Mouse (Mus musculus) erythroid progenitor cell, adult 5-6 weeks (primary cell): ENCODE results near the gene Cct5. TPM values are rescaled to one million over a fixed set of nuclear protein-coding genes. Genes with fewer than 3 reads are reported as not detected.
A peak's percentile ranks its signal among the peaks of the same experiment; 100 is the strongest.

ENCODE experiments used
- ATAC-seq: replicated peaks from 2 replicates; pipeline ENCODE4 v1.8.0; 2016; ENCODE audit warnings: moderate number of reproducible peaks, mild to moderate bottlenecking, moderate TSS enrichment, inconsistent platforms; ENCODE audit not compliant: poor library complexity, low FRiP score, severe bottlenecking
- total RNA-seq, 2 experiments: library from RNA; stranded (forward) in 1 of 2; stranded (reverse) in 1 of 2; fragments of 150-400 nt in 1 of 2; fragments of 186-747, 209-891 nt in 1 of 2; gene quantifications; 2 replicates each; pipeline versions ENCODE4 v1.2.3 to v1.2.4; 2015 to 2017; ENCODE audit warnings: low replicate concordance in 2 of 2

The Cct5 gene
- 149 and 170 TPM in 2 replicates for total RNA-seq (2015; ENCODE audit: low replicate concordance)
- 85.0 and 107 TPM in 2 replicates for total RNA-seq (2017; ENCODE audit: low replicate concordance)

DNA sequence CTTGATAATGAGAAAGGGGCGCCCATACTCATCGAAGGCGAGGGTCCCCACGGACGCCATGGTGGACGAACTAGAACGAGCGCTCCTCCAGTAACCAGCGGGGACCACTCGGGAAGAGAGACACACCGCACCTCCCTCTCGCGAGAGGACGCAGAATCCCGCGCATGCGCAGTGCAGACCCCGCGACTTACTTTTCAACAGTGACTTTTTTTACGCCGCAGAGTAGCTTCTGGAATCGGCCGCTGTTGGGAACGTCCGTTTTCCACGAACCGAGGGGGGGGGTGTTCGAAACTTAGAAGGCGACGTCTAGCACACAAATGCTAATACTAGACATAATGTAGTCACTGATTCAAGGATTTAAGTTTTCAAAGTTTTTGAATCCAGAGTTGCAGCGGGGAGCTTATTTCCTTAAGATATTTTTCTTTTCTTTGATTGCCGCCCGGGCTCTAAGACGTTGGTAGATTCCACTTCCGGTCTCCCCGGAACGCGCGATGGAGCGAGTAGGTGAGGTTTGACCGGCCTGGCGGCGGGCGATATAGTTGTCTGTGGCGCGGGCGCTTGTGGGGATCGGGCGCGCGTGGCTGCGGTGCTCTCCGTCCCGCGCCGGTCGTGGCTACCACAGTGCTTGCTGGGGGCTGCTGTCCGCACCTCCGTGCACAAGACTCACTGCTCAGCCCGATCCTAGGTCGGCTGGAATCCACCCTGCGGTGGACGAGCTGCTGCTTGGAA is at the start of gene Cct5, which contains the start of gene Fam173b:
Gene Cct5 (minus strand): TSS at position 159 of the 729 bp plus-strand sequence.
Gene Fam173b (plus strand): TSS at position 207 of the 729 bp plus-strand sequence.
- ATAC-seq: peak; percentile 91

DNA sequence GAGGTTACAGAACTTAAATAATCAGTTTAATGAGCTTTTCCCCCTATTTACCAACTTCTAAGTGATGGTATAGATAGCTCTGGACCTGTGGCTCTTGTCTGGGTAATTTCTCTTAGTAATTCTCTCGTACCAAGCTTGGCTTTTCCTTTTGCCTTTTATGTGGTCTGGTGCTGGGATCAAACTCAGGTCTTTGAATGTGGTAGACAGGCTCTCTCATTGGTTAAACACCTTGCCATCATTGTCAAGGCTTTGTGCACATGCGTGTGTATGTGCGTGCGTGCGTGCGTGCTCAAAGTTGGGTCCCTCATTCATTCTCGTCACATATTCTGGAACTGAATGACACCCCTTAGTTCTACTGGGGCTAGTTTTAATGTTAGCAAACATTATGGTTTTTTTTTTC is 49.2 kb upstream of the Cct5 start:
- no peak for ATAC-seq

DNA sequence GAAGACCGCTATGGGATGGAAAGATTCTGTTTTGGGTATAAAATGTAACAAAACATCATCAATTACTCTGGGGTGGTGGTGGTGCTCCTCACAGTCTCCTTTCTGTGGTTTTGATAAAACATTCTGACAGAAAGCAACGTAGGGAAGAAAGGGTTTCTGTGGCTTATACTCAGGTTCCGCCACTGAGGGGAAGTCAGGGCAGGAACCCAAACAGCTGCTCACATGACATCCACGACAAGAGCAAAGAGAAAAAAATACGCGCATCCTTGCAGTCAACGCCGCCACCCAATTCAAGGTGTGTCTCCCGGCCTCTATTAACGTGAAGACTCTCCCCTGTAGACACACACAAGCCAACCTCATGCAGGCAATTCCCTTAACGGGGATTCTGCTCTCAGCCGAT is 48.1 kb upstream of the Cct5 start:
- ATAC-seq: no peak

DNA sequence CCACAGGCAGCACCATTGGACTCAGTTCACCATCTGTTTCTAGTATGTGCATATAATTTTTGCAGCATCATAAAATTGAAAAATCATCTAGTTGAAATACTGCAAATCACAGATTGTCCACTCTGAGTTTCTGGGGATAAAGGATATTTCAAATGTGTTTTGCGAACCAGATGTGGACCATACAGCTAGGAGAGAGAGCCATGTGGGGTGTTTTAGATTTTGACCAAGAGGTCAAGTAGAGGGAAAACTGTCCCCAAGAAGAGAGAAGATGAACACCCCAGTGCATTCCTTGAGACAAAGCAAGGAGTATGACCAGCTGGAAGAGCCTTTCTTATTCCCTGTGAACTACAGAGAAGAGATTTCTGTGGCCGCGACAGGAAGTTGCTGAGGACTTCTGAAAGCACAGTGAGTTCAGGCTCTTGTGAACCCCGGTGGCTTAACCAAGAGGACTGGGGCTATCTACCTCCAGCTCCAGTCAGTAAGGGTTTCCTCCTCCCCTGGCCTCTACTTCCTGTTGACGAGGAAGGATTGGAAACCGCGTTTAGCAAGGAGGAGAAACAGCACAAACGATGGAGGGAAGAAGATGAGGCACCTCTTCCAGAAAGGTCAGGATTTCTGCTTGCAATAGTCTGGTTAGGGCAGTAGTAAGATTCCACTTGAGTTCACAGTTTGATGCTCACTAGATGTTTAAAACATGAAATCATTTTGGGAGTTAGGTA is 46.4 kb upstream of the Cct5 start:
- ATAC-seq: no peak

DNA sequence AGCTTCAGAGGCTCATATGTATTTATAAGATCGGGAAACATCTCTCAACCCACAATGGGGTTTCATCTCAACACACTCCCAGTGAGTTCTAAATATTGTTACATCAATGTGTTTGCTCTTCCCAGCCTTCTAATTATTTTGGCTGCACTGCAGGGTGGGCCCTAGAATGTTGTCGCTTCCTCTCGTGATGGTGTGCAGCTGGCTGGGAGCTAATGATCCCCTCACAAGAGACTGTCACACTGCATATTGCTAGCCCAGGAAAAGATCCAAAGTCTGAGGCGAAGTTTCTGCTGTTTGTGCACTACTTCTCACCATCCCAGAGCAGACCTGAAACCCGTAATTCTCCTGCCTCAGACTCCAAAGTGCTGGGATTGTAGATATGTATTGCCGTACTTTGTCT is 45.6 kb upstream of the Cct5 start:
- ATAC-seq: no peak

DNA sequence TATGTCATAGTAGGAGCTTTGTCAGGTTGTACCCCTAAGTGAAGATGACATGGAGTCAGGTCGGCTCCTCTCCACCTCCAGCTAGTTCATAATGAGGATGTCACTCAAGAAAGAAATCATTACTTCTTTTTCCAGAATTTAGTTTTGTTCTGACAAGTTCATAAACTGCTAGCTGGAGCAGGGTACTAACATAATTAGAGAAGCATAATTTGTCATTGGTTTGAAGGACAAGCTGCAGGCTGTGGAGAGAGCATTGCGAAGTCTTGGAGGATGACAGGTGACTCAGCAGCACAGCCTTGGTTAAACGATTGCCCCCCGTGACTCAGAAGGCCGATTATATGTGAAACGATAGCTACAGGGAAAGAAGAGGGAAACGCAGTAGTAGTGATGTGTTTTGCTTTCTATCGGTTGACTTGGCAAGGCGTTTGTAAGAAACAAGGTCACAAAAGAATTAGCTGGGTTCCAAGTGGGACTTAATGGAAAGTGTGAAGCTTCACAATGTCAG is 34.5 kb upstream of the Cct5 start:
- ATAC-seq: no peak

DNA sequence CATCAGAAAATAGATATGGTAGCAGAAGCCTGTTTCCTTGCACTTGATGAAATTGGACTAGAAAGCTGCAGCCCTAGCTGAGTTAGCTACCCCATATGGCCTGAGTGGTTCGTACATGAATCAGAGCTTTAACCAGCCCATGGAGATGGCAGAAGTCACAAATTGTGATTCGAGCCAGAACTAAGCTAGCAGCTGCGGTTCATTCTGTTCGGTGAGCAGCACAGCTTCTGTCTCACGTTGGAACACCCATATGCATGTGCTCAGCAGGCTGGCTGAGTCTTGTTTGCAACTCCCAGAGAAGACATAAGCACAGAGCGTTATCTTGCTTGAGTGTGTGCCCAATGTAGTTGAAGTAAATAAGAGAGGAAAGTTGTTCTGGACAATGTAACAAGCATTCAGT is 33.0 kb upstream of the Cct5 start:
- ATAC-seq: no peak

DNA sequence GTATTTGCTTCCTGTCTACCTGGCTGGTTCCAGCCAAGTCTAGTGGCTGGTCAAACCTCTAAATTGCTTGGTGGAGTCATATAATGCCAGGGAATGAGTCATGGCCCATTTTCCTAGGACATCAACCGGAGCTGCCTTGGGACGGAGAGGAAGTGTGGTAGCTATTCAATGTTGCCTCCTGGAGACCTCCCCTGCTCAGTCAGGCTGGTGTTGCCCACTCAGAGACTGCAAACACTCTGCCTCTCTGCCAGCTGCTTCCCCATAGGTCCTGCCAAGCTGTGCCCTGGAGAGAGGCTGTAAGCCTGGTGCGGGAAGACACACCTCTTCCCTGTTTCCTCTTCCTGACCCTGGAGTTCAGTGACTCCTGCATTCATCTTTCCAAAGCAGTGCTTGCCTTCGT is 30.9 kb upstream of the Cct5 start:
- no peak for ATAC-seq

DNA sequence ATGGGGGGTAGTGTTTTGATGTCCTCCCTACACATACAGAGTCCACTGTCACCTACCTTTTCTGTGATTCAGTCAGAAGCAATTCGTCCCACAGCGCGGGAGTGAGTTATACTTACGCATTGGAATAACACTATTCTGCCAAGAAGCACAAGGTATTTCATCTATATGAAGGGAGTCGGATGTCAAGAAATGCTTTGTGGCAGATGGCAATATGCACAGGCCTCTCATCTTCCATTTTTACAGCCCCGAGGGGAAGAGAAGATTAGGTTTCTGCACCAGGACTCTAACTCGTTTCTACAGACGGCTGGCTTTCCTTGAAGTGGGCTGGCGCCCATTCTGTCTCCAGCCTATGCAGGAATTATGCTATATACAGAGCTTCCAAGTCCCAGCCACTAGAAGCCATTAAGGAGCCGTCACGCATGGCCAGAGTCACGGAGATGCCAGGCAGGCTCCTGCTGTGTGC is 29.8 kb upstream of the Cct5 start:
- no peak for ATAC-seq

DNA sequence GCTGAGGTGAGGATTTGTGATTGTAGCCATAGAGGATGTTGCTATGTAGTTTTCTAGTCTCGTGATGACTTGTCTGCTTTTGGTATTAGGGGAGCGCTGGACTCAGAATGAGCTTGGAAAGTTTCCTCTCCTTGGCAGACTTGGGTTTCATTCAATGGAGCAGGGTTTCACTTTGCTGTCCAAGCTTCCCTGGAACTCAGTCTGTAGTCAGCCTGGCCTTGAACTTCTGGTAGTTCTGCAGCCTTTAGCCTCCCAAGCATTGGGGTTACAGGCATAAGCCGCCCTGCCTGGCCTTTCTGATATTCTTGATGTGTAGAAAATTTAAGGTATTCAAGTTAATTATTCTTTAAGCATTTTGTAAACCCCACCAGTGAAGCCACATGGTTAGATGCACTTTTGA is 28.0 kb upstream of the Cct5 start:
- no peak for ATAC-seq

DNA sequence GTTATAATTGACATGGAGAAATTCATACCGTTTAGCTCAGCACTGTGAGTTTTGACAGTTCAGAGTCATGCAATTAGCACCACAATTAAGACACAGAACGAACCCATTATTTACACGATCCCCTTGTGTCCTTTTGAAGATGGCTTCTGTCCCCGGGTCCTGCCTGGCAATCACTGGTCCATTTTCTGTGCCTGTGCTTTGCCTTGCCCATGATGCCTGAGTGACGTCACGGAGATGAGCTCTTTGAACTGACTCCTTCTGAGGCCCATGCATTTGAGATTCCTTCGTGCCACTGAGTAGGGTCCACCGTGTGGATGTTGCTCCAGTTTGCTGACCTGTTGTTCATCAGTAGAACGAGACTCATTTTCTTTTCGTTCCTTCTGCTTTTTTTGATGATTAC is 26.6 kb upstream of the Cct5 start:
- no peak for ATAC-seq

DNA sequence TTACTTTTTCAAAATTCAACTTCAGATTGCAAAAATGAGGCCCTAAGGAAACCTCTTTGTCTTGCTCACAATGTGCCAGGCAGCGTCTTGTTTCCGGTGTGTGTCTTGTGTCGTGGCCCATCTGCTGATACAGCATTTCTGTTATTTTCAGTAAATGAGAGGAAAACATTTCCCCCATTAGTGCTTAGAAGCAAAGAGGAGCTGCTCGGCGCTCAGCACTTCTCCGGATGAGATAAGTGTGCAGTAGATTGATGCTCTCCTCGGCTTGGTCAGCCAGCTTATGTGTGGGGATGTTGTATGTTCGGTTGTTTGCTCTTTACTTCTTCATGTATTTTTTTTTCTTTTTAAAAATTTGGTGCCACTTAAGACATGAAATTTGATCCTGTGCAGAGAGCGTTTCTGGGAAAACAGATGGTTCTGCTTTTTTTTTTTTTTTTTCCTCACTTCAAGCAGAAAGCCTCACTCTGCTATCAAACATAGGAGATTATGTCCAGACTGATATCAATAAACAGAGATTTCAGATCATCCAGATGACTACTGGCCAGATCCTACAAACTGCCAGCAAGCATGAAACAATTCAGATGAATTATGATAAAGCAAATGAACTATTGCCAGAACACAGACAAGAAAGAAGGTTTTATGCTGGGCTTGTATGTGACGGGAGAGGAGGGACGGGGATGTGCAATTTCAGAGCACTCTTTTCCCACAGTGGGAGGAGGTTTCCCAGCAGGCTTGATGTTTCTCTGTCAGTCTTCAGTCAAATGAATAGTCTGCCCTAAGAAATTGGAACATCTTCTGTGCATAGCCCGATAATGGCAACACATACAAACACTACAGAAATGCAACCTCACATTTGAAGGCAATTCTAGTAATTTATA is 25.9 kb upstream of the Cct5 start:
- ATAC-seq: no peak

DNA sequence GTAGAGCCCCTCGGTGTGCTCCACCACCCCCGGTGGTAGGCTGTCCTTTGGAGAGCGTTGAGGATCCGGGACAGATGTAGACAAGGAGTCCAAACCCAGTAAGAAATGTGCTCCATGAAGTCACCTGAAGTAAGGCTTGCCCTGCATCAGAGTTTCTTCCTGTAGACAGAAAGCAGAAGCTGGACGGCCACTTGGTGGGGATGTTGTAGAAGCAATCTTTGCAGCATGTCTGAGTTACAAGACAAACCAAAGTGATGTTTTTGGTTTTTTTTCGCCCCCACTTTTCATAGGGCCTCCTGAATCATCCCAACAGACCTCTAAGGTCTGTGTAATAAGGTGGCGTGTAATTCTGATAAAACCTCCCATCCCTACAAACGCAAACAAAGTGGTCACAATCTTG is 17.9 kb upstream of the Cct5 start:
- ATAC-seq: no peak

DNA sequence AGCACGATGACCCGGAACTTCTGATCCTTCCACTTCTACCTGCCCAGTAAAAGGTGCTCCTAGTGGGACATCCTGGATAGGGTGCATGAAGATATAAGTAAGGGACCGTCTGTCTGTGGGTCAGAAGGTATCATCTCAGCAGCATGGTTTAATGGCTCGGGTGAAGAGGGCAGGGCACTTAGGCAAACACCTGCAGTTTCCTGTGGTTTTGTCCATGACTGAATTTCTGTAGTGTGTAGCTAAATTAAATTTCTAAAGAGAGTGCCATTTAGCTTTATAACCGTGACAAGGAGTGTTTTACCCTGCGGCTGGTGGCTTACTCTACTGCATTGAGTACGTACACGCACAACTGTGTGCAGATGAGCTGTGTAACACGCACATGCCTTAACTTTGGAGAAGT is 15.7 kb upstream of the Cct5 start:
- no peak for ATAC-seq

DNA sequence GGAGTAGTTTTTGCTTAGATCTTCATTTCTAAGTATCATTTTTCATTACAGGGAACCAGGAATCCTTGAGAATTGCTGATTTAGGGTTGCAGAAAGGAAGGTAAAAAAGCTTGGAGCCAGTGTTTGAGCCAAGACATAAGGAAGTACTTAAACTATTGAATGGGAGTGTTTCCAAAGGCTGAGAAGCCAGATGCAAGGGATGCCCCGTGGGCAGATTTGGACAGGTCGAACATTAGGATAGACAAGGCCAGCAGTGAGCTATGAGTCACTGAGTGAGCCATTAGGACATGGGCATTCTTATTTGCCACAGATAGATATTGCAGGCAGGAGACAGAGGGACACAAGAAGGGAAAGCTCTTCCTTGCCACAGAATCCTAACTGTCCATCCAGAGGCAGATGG is 13.1 kb upstream of the Cct5 start:
- no peak for ATAC-seq

DNA sequence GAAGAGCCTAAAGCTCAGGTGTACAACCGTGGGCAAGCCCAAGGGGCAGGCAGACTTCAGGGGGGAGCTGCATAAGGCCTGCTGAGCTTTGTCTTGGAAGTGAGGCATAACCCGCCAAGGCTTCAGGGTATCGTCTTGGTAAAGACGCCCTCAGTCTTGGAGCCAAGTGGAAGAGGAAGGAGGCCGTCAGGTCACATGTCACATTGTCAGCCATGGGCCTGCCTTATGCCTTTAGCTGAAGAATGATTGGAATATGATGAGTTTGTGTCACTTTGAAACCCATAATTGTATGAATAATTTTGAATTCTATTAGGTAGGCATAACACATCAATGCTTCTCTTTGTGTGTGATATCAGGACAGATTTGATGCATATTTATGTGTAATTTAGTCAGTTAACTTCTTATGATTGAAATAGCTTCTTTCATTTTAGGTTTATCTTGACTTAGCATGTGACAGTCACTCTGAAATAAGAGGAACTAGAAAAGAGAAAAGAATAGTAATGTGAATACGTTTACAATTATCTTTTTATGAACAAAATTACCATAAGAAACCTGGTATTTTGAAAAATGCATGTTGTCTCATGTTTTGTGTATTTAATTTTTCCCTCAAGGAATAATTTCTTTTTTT is 12.3 kb upstream of the Cct5 start:
- no peak for ATAC-seq

DNA sequence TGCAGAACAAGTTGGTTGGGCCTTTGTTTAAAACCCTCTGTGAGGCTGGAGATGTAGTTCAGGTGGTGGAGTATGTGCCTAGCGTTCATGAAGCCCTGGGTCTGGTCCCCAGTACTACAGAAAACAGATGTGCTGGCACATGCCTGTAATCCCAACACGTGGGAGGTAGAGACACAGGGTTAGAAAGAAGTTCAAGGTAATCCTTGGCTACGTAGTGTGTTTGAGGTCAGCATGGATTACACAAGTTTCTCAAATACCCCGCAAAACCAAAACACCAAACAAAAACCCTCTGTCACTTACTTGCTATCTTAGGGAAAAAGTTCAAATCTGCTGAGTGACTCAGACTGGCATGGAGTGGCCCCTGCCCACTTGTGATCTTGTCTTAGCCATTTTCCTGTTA is 10.4 kb upstream of the Cct5 start:
- no peak for ATAC-seq

DNA sequence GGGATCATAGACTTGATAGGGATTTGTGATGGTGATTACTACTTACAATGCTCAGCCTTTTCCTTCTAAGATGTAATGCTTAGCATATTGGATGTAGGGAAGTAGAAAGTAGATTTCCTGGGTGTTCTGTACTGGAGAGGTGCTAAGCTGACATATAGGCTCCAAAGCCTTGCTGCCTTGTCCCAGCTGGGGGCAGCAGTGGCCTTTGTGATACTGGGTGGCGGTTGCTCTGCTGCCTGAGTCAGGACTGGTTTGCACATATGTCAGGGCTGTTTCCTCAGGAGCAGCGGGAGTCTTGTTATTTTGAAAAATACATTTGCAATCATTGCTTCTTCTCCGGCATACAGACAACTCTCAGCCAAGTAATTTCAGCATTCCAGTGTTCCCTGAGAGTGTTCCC is 9.4 kb upstream of the Cct5 start:
- no peak for ATAC-seq

DNA sequence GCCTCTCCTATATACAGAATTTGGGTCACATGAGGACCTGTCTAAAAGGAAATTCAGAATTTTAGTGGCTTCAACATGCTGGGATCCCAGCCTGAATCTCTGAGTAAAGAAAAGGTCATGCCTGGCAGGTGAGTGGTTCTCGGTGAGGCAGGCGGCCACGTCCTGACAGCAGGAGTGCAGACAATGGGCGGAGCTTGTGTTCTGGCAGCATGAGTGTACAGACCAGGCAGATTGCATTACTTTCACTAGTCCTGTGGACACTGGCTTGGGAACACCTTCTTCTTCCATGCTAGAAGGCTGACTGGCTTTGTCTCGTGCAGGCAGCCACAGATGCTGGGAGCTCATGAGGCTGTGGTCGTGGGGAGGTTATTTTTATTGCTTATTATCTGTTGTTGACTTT is 5.2 kb upstream of the Cct5 start:
- ATAC-seq: no peak

DNA sequence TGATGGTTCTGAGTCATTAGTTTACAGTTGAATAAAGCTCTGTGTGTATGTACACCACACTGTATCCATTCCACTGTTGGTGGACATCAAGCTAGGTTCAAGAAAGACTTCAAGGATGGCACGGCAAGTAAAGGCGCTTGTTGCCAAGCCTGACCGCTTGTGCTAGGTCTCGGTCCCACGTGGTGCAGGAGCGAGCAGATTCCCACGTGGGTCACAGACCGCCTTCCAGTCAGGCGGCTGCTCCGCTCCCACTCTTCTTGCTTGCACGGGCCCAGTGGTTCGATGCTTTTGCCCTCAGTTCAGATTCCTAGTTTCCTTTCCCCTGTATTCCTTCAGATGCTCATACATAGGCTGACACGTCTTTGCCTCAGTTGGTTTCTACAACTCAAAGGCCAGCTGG is 1.5 kb upstream of the Cct5 start:
- no peak for ATAC-seq
